Mouse (Mus musculus) brain, adult 2 months (tissue): ENCODE data around the gene Ctdspl.

Source experiments
- DNase-seq: peaks from one replicate; pipeline ENCODE4 v3.0.0; 2011; ENCODE audit warnings: low read depth, low spot score

Ctdspl gene

DNA sequence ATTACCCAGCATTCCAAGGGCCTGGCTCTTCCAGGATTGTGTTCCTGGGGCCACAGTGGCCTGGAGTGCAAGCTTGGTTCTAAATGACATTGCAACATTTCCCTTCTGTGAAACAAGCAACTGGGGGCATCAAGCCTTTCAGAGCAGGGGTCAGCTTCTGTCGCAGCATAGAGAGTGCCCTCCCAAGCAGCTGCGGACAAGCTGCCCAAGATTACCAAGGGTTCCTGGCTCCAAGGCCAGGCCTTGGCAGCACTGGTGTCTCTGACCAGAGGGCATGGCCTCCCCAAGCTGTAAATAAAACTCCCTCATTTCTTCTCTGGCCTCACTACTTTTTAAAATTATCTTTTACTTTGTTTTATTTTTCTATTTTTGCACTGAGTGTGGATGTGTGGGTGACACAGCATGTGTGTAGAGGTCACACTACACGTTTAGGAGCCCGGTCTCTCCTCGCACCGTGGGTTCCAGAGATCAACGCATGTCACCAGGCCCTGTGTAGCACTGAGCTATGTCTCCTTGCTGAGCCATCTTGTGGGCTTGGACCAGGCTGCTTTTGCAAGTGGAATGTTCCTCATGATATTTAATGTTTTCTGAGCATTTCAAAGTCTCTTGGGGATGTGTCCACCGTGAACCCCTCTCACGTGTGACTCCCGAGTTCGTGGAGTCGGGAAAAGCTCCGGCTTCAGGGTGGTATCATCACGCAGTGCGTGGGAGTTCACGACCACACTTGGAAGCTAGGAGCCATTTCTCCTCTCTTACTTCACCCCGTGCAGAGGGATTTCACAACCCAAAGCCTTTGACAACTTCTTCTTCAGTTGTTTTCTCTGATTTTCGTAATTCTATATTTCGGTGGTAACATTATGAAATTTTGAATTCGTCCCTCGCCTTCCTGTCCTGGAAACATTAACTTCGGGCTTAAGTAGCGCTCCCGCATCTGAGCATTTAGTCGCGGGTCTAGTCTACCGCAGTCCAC, 102.3 kb downstream of the Ctdspl start:
- no peak for DNase-seq

DNA sequence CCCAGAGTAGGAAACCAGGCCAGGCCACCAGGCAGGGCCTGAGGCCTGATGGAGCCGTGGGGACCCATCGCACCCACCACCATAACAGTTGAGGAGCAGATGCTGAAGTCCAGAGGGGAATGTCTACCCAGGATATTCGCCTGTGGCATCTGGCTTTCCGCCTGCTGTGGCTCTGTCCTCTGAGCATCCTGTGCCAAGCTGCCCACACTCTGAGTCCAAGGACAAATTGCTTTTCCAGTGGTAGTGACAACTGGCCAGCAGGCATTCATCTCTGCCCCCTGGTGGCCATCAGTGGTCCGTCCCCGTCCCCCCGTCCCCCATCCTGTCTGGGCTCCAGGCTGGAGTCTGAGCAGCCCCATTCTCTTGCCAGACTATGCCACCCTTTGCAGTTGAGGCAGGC, 103.3 kb downstream of the Ctdspl start:
- peak; percentile 69 for DNase-seq

- DNase-seq = no peak
Observed at GRCm38 (mm10) chr9:119031038-119031437, 104.8 kb downstream of the Ctdspl start.

- no peak for DNase-seq
Observed at GRCm38 (mm10) chr9:119031772-119032171, 105.5 kb downstream of the Ctdspl start.

- DNase-seq = no peak
Observed at GRCm38 (mm10) chr9:119032538-119032937, 106.3 kb downstream of the Ctdspl start.

GRCm38 (mm10) chr9:119033111-119033921, 107.1 kb downstream of the Ctdspl start:
- peak; percentile 93 for DNase-seq

GRCm38 (mm10) chr9:119034069-119034468, 107.8 kb downstream of the Ctdspl start:
- no peak for DNase-seq

- DNase-seq = no peak
Observed at GRCm38 (mm10) chr9:119034676-119035665, 108.7 kb downstream of the Ctdspl start.

GRCm38 (mm10) chr9:119035836-119036235, 109.6 kb downstream of the Ctdspl start:
- peak; percentile 31 for DNase-seq

DNA sequence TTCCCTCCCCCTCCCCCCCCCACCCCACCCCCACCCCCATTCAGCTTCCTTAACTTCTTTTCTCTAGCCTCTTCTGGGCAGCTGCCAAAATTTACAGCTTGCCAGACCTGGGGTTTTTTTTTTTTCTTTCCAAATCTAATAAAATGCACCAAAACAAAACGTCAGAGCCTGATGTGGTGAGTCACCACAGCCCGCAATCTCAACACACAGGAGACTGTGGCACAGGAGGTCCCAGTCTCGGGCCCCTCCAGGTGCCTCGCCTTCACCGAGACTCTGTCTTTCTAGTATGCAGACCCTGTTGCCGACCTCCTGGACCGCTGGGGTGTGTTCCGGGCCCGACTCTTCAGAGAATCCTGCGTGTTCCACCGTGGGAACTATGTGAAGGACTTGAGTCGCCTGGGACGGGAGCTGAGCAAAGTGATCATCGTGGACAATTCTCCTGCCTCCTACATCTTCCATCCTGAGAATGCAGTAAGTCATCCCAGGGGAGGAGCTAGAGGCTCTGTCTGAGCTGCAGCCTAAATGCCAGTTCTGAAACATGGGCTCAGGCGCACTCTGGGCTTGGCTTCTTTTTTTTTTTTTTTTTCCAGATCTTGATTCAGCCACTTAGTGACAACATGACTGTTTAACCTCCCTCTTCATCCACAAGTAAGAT, 111.0 kb downstream of the Ctdspl start:
- DNase-seq = peak; percentile 79

DNA sequence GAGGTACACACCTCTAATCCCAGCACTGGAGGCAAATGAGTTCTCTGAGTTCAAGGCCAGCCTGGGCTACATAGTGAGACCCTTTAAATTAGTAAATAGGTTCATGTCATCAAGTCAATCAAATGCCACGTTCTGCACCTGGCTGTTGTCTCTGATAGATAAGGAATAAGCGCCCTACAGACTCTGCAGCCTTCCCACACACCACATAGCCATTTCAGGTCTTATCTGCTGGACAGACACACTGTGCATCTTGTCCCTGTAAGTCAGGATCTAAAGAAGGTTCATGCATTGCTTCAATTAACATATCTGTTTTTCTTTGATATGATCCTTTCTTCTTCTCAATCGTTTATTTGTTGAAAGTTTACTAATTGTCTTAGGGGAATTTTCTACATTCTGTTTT, 112.3 kb downstream of the Ctdspl start:
- no peak for DNase-seq

DNA sequence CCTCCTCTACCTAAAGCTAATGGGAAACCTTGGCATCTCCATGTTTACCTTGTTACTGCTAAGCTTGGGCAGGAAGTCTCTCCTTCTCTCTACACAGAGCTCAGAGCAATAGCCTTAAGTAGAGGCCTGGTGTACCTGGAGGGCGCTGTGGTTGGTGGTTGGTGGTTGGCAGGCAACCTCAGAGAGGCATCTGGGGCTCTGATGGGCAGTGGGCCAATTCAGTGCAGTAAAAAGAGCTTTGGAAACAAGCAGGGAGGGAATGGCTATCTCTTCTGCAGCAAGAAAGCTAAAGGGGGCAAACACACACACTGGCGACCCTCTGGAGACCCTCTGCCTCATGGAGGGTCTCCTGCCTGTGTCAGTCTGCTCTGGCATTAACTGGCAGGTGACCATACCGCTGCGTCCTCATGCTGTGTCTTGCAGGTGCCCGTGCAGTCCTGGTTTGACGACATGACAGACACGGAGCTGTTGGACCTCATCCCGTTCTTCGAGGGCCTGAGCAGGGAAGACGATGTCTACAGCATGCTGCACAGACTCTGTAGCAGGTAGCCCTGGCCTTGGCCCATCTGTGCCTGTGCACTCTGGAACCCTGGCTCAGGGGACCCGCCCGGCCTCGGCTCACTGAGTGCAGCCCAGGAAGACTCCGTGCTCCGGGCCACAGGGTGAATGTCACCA, 114.0 kb downstream of the Ctdspl start:
- DNase-seq = peak; percentile 41

- no peak for DNase-seq
Observed at GRCm38 (mm10) chr9:119048182-119048903, 122.1 kb downstream of the Ctdspl start.

DNA sequence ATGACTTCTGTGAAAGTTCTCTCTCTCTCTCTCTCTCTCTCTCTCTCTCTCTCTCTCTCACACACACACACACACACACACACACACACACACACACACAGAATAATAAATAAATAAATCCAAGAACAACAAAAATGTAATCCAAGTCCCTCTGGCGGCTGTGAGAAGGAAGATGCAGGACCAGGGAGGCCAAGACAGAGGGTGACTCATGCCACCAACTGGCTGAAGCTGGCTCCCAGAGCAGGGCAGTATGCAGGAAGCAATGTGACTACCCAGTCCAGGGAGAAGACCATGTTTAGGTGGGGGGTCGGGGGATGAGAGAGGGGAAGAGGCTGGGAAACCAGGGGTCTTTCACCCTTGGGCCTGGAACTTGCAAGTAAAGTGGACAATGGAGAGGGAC, 124.9 kb downstream of the Ctdspl start:
- DNase-seq = peak; percentile 42

- DNase-seq = peak; percentile 32
Observed at GRCm38 (mm10) chr9:119052154-119052944, 126.1 kb downstream of the Ctdspl start, which contains the start of gene Vill. Gene Vill (plus strand): TSS chr9:119052778.

GRCm38 (mm10) chr9:119053964-119054576, 127.8 kb downstream of the Ctdspl start:
- peak; percentile 61 for DNase-seq

- DNase-seq = no peak
Observed at GRCm38 (mm10) chr9:119055336-119055735, 129.1 kb downstream of the Ctdspl start.

DNA sequence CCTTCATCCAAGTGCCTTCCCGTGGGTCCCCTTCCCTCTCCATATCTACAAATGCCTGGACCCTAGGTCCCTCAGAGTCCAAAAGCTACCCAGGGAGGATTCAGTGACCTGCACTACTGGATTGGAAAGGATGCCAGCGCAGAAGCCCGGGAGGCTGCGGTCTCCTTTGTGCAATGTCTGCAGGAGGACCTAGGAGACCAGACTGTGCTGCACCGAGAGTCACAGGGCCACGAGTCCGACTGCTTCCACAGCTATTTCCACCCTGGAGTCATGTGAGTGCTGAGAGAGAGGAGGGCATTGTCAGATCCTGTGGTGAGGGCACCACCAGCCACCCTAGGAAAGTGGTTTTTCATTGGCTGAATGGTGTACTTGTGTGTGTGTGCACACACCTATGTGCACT, 132.0 kb downstream of the Ctdspl start:
- no peak for DNase-seq
